Mouse (Mus musculus) CH12.LX (cell line): ENCODE data around the gene Tmem30b. TPM values are rescaled to one million over a fixed set of nuclear protein-coding genes. Genes with fewer than 3 reads are reported as not detected.

Experiments used
- DNase-seq: peaks from one replicate; pipeline ENCODE4 v3.0.0-alpha.2; 2013; ENCODE audit errors: extremely low read depth
- H3K27ac ChIP-seq: 2 replicates; pipeline ENCODE4 v1.5.1; 2012; ENCODE audit warnings: low read depth, mild to moderate bottlenecking, control low read depth, moderate library complexity; ENCODE audit not compliant: insufficient read depth
- H3K27me3 ChIP-seq: replicated peaks from 2 replicates; pipeline ENCODE3; 2012; ENCODE audit warnings: inconsistent platforms
- H3K36me3 ChIP-seq, 2 experiments: replicated peaks in 1 of 2; 2 replicates each; pipeline versions ENCODE3 to v1.6.1; 2012; ENCODE audit warnings: inconsistent platforms in 1 of 2, low read length in 1 of 2, mild to moderate bottlenecking in 1 of 2, mixed read lengths in 1 of 2, moderate library complexity in 1 of 2; ENCODE audit not compliant: control insufficient read depth in 1 of 2, insufficient read depth in 1 of 2
- H3K4me1 ChIP-seq, 2 experiments: 2 replicates each; pipeline ENCODE4 v1.6.1; 2012; ENCODE audit warnings: inconsistent platforms in 1 of 2, moderate library complexity in 1 of 2; ENCODE audit not compliant: insufficient read depth in 2 of 2, control insufficient read depth in 1 of 2
- H3K4me2 ChIP-seq: 2 replicates; pipeline ENCODE4 v1.6.1; 2012; ENCODE audit warnings: low read depth, mild to moderate bottlenecking, control low read depth; ENCODE audit not compliant: poor library complexity, insufficient read depth, severe bottlenecking
- H3K4me3 ChIP-seq, 3 experiments: fragments of 150-350 bp in 1 of 3; sonication (generic) in 1 of 3; replicated peaks in 1 of 3; 2 replicates each; pipeline versions ENCODE3 to v1.5.1; 2011 to 2012; ENCODE audit warnings: low read depth in 2 of 3, low read length in 2 of 3, mild to moderate bottlenecking in 2 of 3, moderate library complexity in 2 of 3, control low read depth in 1 of 3, improper control_type of control experiment in 1 of 3, inconsistent platforms in 1 of 3, mixed read lengths in 1 of 3; ENCODE audit not compliant: poor library complexity in 1 of 3
- H3K79me2 ChIP-seq: replicated peaks from 2 replicates; pipeline ENCODE4 v1.6.1; 2012; ENCODE audit warnings: mild to moderate bottlenecking, moderate library complexity; ENCODE audit not compliant: control insufficient read depth, poor library complexity, insufficient read depth, severe bottlenecking; ENCODE audit errors: extremely low read depth
- H3K9ac ChIP-seq: 2 replicates; pipeline ENCODE4 v1.6.1; 2012; ENCODE audit warnings: low read depth, mild to moderate bottlenecking, control low read depth, moderate library complexity; ENCODE audit not compliant: insufficient read depth
- H3K9me3 ChIP-seq: replicated peaks from 2 replicates; pipeline ENCODE3; 2012; ENCODE audit warnings: low read length, inconsistent platforms, mixed read lengths
- BHLHE40 ChIP-seq: IDR thresholded peaks from 2 replicates; pipeline ENCODE4 v1.6.1; 2011; ENCODE audit warnings: mild to moderate bottlenecking, low read depth, low read length, improper control_type of control experiment
- CHD2 ChIP-seq: IDR thresholded peaks from 2 replicates; pipeline ENCODE4 v1.6.1; 2011; ENCODE audit warnings: low read length, improper control_type of control experiment
- CTCF ChIP-seq, 2 experiments: IDR thresholded peaks in 1 of 2; conservative IDR thresholded peaks in 1 of 2; 2 replicates each; pipeline ENCODE4 v1.5.1; 2011 to 2012; ENCODE audit warnings: low read depth in 2 of 2, low read length in 2 of 2, improper control_type of control experiment in 1 of 2, inconsistent platforms in 1 of 2, mild to moderate bottlenecking in 1 of 2, moderate library complexity in 1 of 2
- EP300 ChIP-seq: IDR thresholded peaks from 2 replicates; pipeline ENCODE4 v1.6.1; 2011; ENCODE audit warnings: low read length, improper control_type of control experiment
- GABPA ChIP-seq: IDR thresholded peaks from 2 replicates; pipeline ENCODE4 v1.6.1; 2012; ENCODE audit warnings: low read depth, low read length, improper control_type of control experiment, inconsistent platforms; ENCODE audit not compliant: insufficient replicate concordance
- HCFC1 ChIP-seq: IDR thresholded peaks from 2 replicates; pipeline ENCODE4 v1.6.1; 2012; ENCODE audit warnings: low read depth, mild to moderate bottlenecking, inconsistent platforms, low read length, improper control_type of control experiment
- IRF4 ChIP-seq: IDR thresholded peaks from 2 replicates; pipeline ENCODE4 v1.6.1; 2014; ENCODE audit warnings: low read depth, mild to moderate bottlenecking, inconsistent platforms, low read length, improper control_type of control experiment
- JUN ChIP-seq: IDR thresholded peaks from 2 replicates; pipeline ENCODE4 v1.6.1; 2011; ENCODE audit warnings: low read depth, mild to moderate bottlenecking, low read length, improper control_type of control experiment, moderate library complexity; ENCODE audit not compliant: insufficient read depth
- JUND ChIP-seq: conservative IDR thresholded peaks from 2 replicates; pipeline ENCODE4 v1.6.1; 2011; ENCODE audit warnings: low read depth, low read length, improper control_type of control experiment
- KAT2A ChIP-seq: IDR thresholded peaks from 2 replicates; pipeline ENCODE4 v1.6.1; 2012; ENCODE audit warnings: low read length, improper control_type of control experiment, inconsistent platforms; ENCODE audit not compliant: insufficient replicate concordance
- MAFK ChIP-seq: IDR thresholded peaks from 2 replicates; pipeline ENCODE4 v1.6.1; 2011; ENCODE audit warnings: low read length, improper control_type of control experiment; ENCODE audit not compliant: insufficient replicate concordance
- MAX ChIP-seq: IDR thresholded peaks from 2 replicates; pipeline ENCODE4 v1.6.1; 2011; ENCODE audit warnings: low read length, improper control_type of control experiment
- MEF2A ChIP-seq: IDR thresholded peaks from 2 replicates; pipeline ENCODE4 v1.6.1; 2014; ENCODE audit warnings: low read depth, mild to moderate bottlenecking, inconsistent platforms, low read length, improper control_type of control experiment, borderline replicate concordance
- POLR2AphosphoS2 ChIP-seq: IDR thresholded peaks from 2 replicates; pipeline ENCODE4 v1.6.1; 2011; ENCODE audit warnings: low read depth, low read length, improper control_type of control experiment
- SIN3A ChIP-seq: IDR thresholded peaks from 2 replicates; pipeline ENCODE4 v1.6.1; 2012; ENCODE audit warnings: low read length, improper control_type of control experiment, inconsistent platforms
- dilution Hi-C: fragments of 300-500 bp; cut with MboI; formaldehyde crosslinking; loops from 2 replicates; pipeline ENCODE4 v1.14.3; 2020; ENCODE audit warnings: low sequenced_read_pairs; ENCODE audit not compliant: extremely low pct_unique_long_range_greater_than_20kb, extremely low pct_ligation_motif_present
- in situ Hi-C: fragments of 300-500 bp; cut with MboI; formaldehyde crosslinking; loops from 3 replicates; pipeline ENCODE4 v1.14.3; 2019; ENCODE audit warnings: low sequenced_read_pairs, low pct_ligation_motif_present, low pct_unique_long_range_greater_than_20kb, mixed read lengths
- polyA plus RNA-seq: library from polyadenylated mRNA; unstranded; fragments of >175 nt; gene quantifications from 2 replicates; pipeline ENCODE4 v1.2.1, GENCODE M21; 2012; ENCODE audit warnings: low read depth; ENCODE audit not compliant: insufficient read length
- total RNA-seq, 2 experiments: library from RNA; depleted of rRNA; stranded (reverse); fragments of 300-350 nt in 1 of 2; fragments of >200 nt in 1 of 2; gene quantifications; 2 replicates each; pipeline ENCODE4 v1.2.3; 2012 to 2014

Tmem30b gene
- total and polyA plus RNA-seq, 3 experiments = not detected

GRCm38 (mm10) chr12:73516516-73516915 lies 29.7 kb downstream of the Tmem30b start:
- TF ChIP-seq CHD2 = no peak
- peak in 1 of 2 experiments; percentile 22; a peak in 2 of 4 replicates for TF ChIP-seq CTCF (conservative IDR thresholded peaks at IDR 0.05 in 1 of 2, IDR thresholded peaks at IDR 0.05 in 1 of 2; ENCODE audit: low read depth in 2 of 2, low read length in 2 of 2)
- H3K27ac ChIP-seq = no peak overlapping the region
- H3K27me3 ChIP-seq = no peaks in the 10 kb centered on the region
- H3K79me2 ChIP-seq = no peaks in the 10 kb centered on the region
- no peaks in the 10 kb centered on the region for H3K36me3 ChIP-seq
- peaks cover 0 to 6% of the 10 kb centered on the region in 2 experiments; a peak in 2 of 4 replicates for H3K4me1 ChIP-seq
- H3K4me3 ChIP-seq = no peak overlapping the region
- H3K9me3 ChIP-seq = no peaks in the 10 kb centered on the region
- no peak for DNase-seq
- in situ Hi-C loops (loop anchor here (5.0 to 25.0 kb wide), 2 partner anchors 489 to 679 kb away; no protein-coding TSS in a partner anchor), dilution Hi-C loops (no loop called here)
- no peak overlapping the region for H3K9ac ChIP-seq
- H3K4me2 ChIP-seq = no peak overlapping the region

DNA sequence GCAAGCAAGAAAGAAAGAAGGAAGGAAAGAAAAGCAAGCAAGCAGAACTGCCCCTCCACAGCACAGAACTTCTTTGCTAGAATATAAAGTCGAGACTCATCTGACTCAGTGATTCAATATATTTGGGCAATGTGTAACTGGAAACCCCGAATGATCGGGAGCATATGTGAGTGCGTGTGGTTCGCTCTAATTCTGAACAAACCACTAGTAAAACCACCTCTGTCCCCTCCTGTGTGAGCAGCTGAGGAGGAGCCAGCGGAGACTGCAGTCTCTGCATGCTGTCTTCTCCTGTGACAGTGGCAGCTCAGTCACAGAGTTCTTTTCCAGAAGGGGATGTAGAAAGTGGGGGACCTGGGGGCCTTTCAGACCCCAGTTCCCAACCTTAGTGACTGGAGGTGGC lies 31.5 kb downstream of the Tmem30b start:
- H3K27ac ChIP-seq = no peak overlapping the region
- no peak overlapping the region; the same call in 1 of the 2 replicates for H3K4me2 ChIP-seq
- H3K79me2 ChIP-seq = no peaks in the 10 kb centered on the region
- H3K4me3 ChIP-seq = no peak overlapping the region
- no peaks in the 10 kb centered on the region for H3K9me3 ChIP-seq
- H3K9ac ChIP-seq = no peak overlapping the region
- DNase-seq = no peak
- no peaks in the 10 kb centered on the region for H3K27me3 ChIP-seq
- no peaks in the 10 kb centered on the region for H3K36me3 ChIP-seq
- TF ChIP-seq POLR2AphosphoS2 (no peak), GABPA (no peak), KAT2A (no peak), JUND (no peak), BHLHE40 (no peak), SIN3A (no peak), HCFC1 (no peak), MEF2A (no peak), MAFK (no peak), MAX (no peak)
- in situ Hi-C loops = loop anchor here (5.0 to 25.0 kb wide), 2 partner anchors 487 to 677 kb away; no protein-coding TSS in a partner anchor
- dilution Hi-C loops = no loop called here
- H3K4me1 ChIP-seq = peaks cover 0 to 6% of the 10 kb centered on the region in 2 experiments; a peak in 2 of 4 replicates

GRCm38 (mm10) chr12:73513958-73514357 lies 32.2 kb downstream of the Tmem30b start:
- Histone ChIP-seq H3K36me3 (no peaks in the 10 kb centered on the region), H3K27me3 (no peaks in the 10 kb centered on the region), H3K4me3 (no peak overlapping the region), H3K9ac (no peak overlapping the region), H3K4me2 (no peak overlapping the region), H3K79me2 (no peaks in the 10 kb centered on the region), H3K9me3 (no peaks in the 10 kb centered on the region), H3K4me1 (peaks cover 0 to 6% of the 10 kb centered on the region in 2 experiments; a peak in 2 of 4 replicates), H3K27ac (no peak overlapping the region)
- dilution Hi-C loops = no loop called here
- DNase-seq = no peak
- TF ChIP-seq POLR2AphosphoS2 = no peak
- 0 out of 2 replicates have a peak, but pooled peaks have one; percentile 18 for TF ChIP-seq EP300
- peak; percentile 60 for TF ChIP-seq IRF4
- peak; percentile 60; the same call in 1 of the 2 replicates for TF ChIP-seq JUN
- in situ Hi-C loops = loop anchor here (25.0 kb wide), 1 partner anchor 677 kb away; no protein-coding TSS in a partner anchor
